Mouse (Mus musculus): ENCODE results near the gene Pdpk1. TPM values are rescaled to one million over a fixed set of nuclear protein-coding genes. Genes with fewer than 3 reads are reported as not detected.
"Not testable (repeated sequence)": the region's sequence is repeated elsewhere in the genome, so short reads cannot be mapped to it uniquely, and the experiment has no call there.

Gene Pdpk1
- polyA plus RNA-seq, 1 experiment from 2014 or later: 61.9 TPM

DNA sequence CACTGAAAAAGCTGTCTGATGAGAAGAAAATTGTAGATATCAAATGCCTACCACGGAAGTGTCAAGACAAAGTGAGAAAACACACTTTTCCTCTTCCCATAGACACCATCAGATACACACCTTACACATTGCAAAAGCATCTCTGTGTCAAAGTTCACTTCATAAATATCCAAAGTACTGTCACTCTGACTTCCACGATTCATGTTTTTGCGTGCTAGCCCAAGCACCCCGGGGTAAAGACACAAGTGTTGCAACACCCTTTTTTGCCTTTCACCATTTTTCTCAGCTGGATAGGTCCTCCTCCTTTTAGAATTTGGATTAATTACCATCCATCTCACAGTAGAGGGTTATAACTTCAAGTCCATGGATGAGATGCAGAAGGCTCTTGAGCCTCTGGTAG lies 10.8 kb downstream of the Pdpk1 start:
- Histone ChIP-seq H3K4me3 (peak overlapping the region; percentile 97), H3K4me1 (peaks cover 34% of the 10 kb centered on the region), H3K9ac (replicated peaks) (no peak overlapping the region), H3K9me3 (no peaks in the 10 kb centered on the region), H3K27me3 (no peaks in the 10 kb centered on the region), H3K4me2 (replicated peaks) (peak overlapping the region; percentile 95), H3K27ac (replicated peaks) (no peak overlapping the region), H3K36me3 (no peaks in the 10 kb centered on the region)
- no peak for ATAC-seq (replicated peaks)
- 91% methylated on average over 4 of the region's 4 CpGs for WGBS

DNA sequence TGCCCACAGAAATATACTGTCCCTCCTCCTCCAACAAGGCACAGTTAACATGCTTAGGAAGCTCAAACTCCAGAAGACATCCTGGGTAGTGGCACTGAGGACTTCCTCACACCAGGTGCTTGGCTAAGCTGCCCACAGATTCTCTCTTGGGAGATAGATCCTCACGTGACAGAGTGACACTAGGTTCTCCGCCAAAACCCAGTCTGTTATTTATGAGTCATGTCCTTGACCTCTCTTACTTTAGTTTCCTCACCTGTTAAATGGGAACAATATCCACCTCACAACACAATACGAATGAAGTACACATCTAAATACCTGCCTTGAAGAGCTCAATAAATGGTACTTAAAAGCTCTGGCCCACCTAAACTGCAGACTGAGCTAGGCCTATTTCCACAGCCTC lies 11.5 kb downstream of the Pdpk1 start:
- Histone ChIP-seq H3K9ac (replicated peaks) (no peak overlapping the region), H3K9me3 (no peaks in the 10 kb centered on the region), H3K4me3 (no peak overlapping the region), H3K4me1 (peaks cover 34% of the 10 kb centered on the region), H3K27ac (replicated peaks) (no peak overlapping the region), H3K27me3 (no peaks in the 10 kb centered on the region), H3K36me3 (no peaks in the 10 kb centered on the region), H3K4me2 (replicated peaks) (no peak overlapping the region)
- 84% methylated on average over 3 of the region's 3 CpGs for WGBS
- ATAC-seq (replicated peaks): no peak

DNA sequence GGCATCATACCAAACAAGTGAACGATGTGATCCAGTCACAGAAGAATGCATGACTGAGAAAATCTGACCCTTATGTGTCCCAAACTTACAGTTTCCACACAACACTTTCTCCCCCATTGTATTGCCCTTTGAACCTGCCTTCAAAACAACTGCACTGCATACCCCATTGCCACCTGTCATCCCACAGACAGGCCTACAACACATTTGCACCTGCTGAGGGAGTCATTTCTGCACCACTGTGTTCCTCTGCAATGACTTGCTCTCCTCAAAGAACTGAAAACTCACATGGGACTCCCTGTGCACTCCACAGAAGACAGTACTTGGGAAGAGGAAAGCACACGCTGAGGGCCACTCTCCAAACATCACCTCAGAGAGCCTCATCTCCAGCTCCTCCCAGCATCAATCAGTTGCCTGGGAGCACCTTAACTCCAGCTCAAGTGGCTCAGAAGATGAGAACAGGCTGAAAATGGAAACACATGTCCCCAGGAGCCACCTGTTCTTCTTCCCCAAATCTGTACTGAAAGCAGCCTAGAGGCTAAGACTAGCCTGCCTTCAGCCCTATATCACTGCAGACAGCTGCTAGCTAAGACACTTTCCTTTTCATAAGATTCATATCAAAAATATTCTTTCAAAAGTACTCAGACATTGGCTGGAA lies 13.4 kb downstream of the Pdpk1 start:
- no peaks in the 10 kb centered on the region for H3K36me3 ChIP-seq
- no peak overlapping the region for H3K4me2 ChIP-seq (replicated peaks)

DNA sequence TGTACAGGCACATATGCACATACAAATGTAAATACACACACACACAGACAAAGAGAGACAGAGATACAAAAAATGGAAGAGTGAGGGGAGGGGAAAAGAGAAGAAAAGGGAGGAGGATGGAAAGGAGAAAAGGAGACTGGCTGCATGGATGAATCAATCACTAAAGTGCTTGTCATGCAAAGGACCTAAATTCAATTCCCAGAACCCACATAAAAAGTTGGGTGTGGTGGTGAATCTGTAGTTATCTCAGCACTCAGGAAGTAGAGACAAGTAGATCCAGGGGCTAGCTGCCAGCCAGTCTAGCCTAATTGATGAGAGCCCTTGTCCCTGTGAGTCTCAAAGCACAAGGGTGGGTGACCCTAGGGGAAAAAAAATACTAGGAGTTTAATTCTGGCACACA lies 16.7 kb downstream of the Pdpk1 start:
- no peak overlapping the region for H3K4me3 ChIP-seq
- no peak overlapping the region for H3K4me2 ChIP-seq (replicated peaks)
- H3K36me3 ChIP-seq: no peaks in the 10 kb centered on the region
- 0 out of 2 replicates have a peak, but pooled peaks cover 8% of the 10 kb centered on the region for H3K4me1 ChIP-seq
- H3K9ac ChIP-seq (replicated peaks): no peak overlapping the region
- no peaks in the 10 kb centered on the region for H3K9me3 ChIP-seq
- no peak overlapping the region for H3K27ac ChIP-seq (replicated peaks)
- ATAC-seq (replicated peaks): no peak
- no peaks in the 10 kb centered on the region for H3K27me3 ChIP-seq

More for the DNA sequence above, 13.4 kb downstream of the Pdpk1 start:
- H3K27me3 ChIP-seq: no peaks in the 10 kb centered on the region
- no peaks in the 10 kb centered on the region for H3K9me3 ChIP-seq
- 81% methylated on average over 2 of the region's 2 CpGs for WGBS
- no peak for ATAC-seq (replicated peaks)
- H3K4me3 ChIP-seq: no peak overlapping the region
- H3K4me1 ChIP-seq: peaks cover 31% of the 10 kb centered on the region
- H3K9ac ChIP-seq (replicated peaks): no peak overlapping the region
- H3K27ac ChIP-seq (replicated peaks): no peak overlapping the region

DNA sequence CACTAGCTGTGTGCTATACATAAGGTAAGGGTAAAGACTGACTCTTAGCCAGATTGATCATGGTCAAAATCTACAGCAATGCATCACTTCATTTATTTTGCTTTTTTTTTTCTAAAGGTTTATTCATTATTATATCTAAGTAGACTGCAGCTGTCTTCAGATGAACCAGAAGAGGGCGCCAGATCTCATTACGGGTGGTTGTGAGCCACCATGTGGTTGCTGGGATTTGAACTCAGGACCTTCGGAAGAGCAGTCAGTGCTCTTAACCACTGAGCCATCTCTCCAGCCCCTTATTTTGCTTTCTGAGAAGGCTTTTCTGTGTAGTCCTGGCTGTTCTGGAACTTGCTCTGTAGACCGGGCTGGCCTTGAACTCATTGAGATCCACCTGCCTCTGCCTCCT lies 17.8 kb downstream of the Pdpk1 start:
- H3K36me3 ChIP-seq; H3K27ac ChIP-seq (replicated peaks); H3K9me3 ChIP-seq; H3K4me1 ChIP-seq; H3K9ac ChIP-seq (replicated peaks); H3K4me3 ChIP-seq; H3K4me2 ChIP-seq (replicated peaks); H3K27me3 ChIP-seq; ATAC-seq (replicated peaks): not testable (repeated sequence)
- WGBS: 92% methylated on average over 4 of the region's 4 CpGs

DNA sequence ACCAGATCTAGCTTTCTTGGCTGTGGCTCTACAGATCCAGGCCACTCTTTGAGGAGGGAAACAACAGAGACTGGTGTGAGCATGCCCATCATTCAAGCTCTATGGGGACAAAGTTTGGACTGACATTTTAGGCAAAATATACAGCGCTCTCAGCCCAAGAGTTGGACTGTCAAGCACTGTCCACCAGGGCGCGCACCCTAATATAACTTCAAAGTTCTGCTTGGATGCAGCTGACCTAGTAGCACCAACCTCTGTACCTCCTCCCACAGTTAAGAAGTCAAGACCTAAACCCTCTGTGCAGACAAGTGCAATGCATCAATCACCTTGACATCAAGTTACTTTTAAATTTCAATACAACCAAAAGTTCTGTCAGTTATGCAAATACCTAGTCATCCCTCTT lies 19.2 kb downstream of the Pdpk1 start:
- 91% methylated on average over 3 of the region's 3 CpGs for WGBS

DNA sequence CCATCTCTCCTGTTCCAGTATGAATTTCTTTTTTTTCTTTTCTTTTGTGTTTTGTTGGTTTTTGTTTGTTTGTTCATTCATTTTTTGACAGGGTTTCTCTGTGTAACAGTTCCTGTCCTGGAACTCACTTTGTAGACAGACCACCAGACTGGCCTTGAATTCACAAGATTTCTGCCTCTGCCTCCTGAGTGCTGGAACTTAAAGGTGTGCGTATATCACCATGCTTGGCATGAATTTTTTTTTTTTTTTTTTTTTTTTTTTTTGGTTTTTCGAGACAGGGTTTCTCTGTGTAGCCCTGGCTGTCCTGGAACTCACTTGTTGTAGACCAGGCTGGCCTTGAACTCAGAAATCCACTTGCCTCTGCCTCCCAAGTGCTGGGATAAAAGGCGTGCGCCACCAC lies 21.5 kb downstream of the Pdpk1 start:
- H3K27me3 ChIP-seq; H3K9ac ChIP-seq (replicated peaks); H3K4me3 ChIP-seq; H3K27ac ChIP-seq (replicated peaks); H3K4me2 ChIP-seq (replicated peaks); ATAC-seq (replicated peaks); H3K9me3 ChIP-seq; H3K4me1 ChIP-seq; H3K36me3 ChIP-seq: not testable (repeated sequence)
- 95% methylated on average over 4 of the region's 4 CpGs for WGBS

More for the DNA sequence above, 19.2 kb downstream of the Pdpk1 start:
- H3K36me3 ChIP-seq: no peaks in the 10 kb centered on the region
- no peak for ATAC-seq (replicated peaks)
- H3K9ac ChIP-seq (replicated peaks): no peak overlapping the region
- no peaks in the 10 kb centered on the region for H3K4me1 ChIP-seq
- no peaks in the 10 kb centered on the region for H3K9me3 ChIP-seq
- H3K4me3 ChIP-seq: no peak overlapping the region
- H3K27ac ChIP-seq (replicated peaks): no peak overlapping the region
- H3K4me2 ChIP-seq (replicated peaks): no peak overlapping the region
- H3K27me3 ChIP-seq: no peaks in the 10 kb centered on the region

DNA sequence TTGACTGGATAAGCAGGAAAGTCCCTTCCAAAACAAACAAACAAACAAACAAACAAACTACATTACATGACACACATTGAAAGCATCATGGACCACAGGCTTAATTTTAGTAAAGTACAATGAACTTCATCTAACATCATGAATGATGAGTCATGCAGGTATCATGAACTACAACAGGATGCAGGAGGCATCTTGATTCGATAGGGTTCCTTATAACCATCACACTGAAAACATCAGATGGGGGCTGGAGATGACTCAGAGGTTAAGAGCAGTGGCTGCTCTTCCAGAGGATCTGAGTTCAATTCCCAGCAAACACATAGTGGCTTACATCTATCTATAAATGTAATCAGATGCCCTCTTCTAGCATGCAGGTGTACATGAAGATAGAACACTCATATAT lies 23.1 kb downstream of the Pdpk1 start:
- no peak overlapping the region for H3K27ac ChIP-seq (replicated peaks)
- H3K27me3 ChIP-seq: no peaks in the 10 kb centered on the region
- H3K4me1 ChIP-seq: no peaks in the 10 kb centered on the region
- WGBS: 90% methylated on average over 1 of the region's 1 CpGs
- H3K4me3 ChIP-seq: no peak overlapping the region
- no peak overlapping the region for H3K9ac ChIP-seq (replicated peaks)
- no peak overlapping the region for H3K4me2 ChIP-seq (replicated peaks)
- no peak for ATAC-seq (replicated peaks)
- H3K9me3 ChIP-seq: no peaks in the 10 kb centered on the region
- no peaks in the 10 kb centered on the region for H3K36me3 ChIP-seq

DNA sequence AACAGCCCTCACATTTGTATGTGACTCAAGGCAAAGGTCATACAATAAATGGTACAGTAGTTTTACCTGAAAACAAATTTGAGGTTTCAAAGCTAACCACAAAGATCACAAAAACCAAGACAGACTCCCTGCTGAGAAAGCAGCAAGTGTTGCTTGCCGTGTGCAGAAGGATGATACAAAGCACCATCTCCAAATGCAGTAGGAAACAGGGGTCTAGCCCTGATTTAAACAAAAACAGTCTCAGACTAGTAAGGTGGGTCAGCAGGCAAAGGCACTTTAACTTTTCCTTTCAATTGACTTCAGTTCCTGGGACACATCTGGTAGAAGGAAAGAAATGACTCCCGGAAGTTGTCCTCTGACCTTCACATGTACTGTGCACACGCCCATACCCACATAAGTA lies 23.9 kb downstream of the Pdpk1 start:
- Histone ChIP-seq H3K27me3 (no peaks in the 10 kb centered on the region), H3K4me1 (no peaks in the 10 kb centered on the region), H3K9me3 (no peaks in the 10 kb centered on the region), H3K27ac (replicated peaks) (no peak overlapping the region), H3K9ac (replicated peaks) (no peak overlapping the region), H3K36me3 (no peaks in the 10 kb centered on the region), H3K4me2 (replicated peaks) (no peak overlapping the region), H3K4me3 (no peak overlapping the region)
- WGBS: 81% methylated on average over 3 of the region's 3 CpGs
- no peak for ATAC-seq (replicated peaks)

DNA sequence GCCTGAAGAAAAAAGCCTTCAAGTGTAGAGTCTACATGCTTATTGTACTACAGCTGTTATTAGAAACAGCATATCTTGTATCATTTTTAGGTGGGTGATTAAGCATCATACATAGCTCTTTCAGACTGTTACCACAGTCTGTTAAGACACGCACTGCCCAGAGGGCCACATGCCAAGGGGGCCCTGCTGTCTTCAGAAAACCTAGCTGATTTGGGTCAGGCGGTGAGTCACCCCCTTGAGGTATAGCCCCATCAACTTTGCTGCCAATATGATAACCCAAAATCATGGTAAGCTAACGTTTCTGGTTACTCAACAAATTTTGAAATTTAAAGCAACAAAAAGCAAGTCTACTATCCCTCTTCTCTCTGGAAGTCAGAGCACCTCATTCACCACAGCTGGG lies 31.3 kb downstream of the Pdpk1 start:
- H3K36me3 ChIP-seq: no peaks in the 10 kb centered on the region
- no peaks in the 10 kb centered on the region for H3K9me3 ChIP-seq
- no peak overlapping the region for H3K4me3 ChIP-seq
- H3K9ac ChIP-seq (replicated peaks): no peak overlapping the region
- no peak for ATAC-seq (replicated peaks)
- no peak overlapping the region for H3K4me2 ChIP-seq (replicated peaks)
- H3K27ac ChIP-seq (replicated peaks): no peak overlapping the region
- 86% methylated on average over 3 of the region's 3 CpGs for WGBS
- no peaks in the 10 kb centered on the region for H3K27me3 ChIP-seq
- peaks cover 7% of the 10 kb centered on the region; the same call in 1 of the 2 replicates for H3K4me1 ChIP-seq

DNA sequence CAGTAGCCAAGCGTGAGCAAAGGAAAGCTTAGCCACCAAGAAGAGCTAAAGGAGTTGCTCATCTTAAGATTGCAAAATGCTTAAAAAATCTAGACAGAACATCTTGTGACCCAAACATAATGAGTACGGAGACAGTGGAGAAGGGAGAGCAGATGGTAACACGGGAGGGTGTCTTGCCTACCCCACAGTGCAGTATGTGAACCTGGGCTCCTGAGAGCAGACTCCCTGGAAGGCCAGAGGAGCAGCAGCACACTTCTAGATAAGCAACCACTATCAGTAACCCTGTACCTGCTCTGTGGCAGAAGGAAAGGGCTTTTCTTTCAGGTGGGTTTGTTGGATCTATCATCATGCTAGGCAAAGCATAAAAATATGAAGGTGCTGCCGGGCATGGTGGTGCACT lies 37.7 kb downstream of the Pdpk1 start:
- no peak overlapping the region for H3K27ac ChIP-seq (replicated peaks)
- no peaks in the 10 kb centered on the region for H3K27me3 ChIP-seq
- no peak overlapping the region for H3K4me2 ChIP-seq (replicated peaks)
- WGBS: 82% methylated on average over 4 of the region's 4 CpGs
- H3K4me1 ChIP-seq: peaks cover 18% of the 10 kb centered on the region
- H3K36me3 ChIP-seq: peaks cover 2% of the 10 kb centered on the region; the same call in 1 of the 2 replicates
- H3K4me3 ChIP-seq: no peak overlapping the region
- H3K9ac ChIP-seq (replicated peaks): no peak overlapping the region
- no peaks in the 10 kb centered on the region for H3K9me3 ChIP-seq
- ATAC-seq (replicated peaks): no peak

DNA sequence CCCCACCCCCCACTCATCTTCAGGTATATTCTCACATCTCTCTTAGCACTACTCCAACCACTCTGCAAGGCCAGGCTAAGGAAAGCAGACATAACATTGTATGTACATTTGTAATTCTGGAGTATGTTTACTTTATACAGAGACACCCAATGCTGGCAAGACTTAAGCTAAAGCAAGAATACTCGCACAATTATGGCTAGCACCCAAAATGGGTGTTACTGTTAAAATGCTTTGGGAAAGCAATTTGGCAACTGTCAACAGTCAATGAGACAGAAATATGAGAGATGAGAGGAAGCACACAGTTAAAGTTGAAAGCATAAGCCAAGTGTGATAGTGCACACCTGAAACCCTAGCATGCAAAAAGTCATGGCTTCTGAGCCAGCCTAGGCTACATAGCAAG lies 39.5 kb downstream of the Pdpk1 start:
- Histone ChIP-seq H3K27me3 (no peaks in the 10 kb centered on the region), H3K9ac (replicated peaks) (no peak overlapping the region), H3K9me3 (no peaks in the 10 kb centered on the region), H3K4me2 (replicated peaks) (no peak overlapping the region), H3K4me1 (peaks cover 12% of the 10 kb centered on the region), H3K4me3 (no peak overlapping the region), H3K27ac (replicated peaks) (no peak overlapping the region), H3K36me3 (peaks cover 3% of the 10 kb centered on the region; the same call in 1 of the 2 replicates)
- whole genome bisulfite sequencing: 82% methylated on average over 1 of the region's 1 CpGs
- no peak for ATAC-seq (replicated peaks)

DNA sequence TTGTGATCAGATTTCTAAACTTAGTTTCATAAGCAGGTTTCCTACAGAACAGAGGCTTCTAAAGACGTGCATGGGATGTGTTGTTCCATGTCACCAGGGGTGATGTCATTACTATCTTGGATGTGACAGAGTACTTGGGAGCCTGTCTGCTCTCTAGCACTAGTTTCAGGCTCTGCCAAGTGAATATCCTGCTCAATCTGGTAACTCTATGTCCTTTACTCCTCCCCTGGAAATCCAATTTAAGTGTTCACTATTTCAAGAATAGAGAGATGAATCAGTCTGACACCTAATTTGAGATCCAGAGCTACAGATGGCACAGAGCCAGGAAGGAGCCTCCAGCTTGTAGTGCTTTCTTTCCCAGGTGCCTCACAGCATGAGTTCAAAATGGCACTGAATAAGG lies 41.8 kb downstream of the Pdpk1 start:
- Histone ChIP-seq H3K4me1 (peaks cover 11% of the 10 kb centered on the region; the same call in 1 of the 2 replicates), H3K27ac (replicated peaks) (no peak overlapping the region), H3K4me3 (no peak overlapping the region), H3K36me3 (peaks cover 17% of the 10 kb centered on the region), H3K27me3 (no peaks in the 10 kb centered on the region), H3K4me2 (replicated peaks) (no peak overlapping the region), H3K9me3 (no peaks in the 10 kb centered on the region), H3K9ac (replicated peaks) (no peak overlapping the region)
- ATAC-seq (replicated peaks): no peak
- 42% methylated on average over 1 of the region's 1 CpGs for WGBS

Measured in forebrain, embryonic 15.5 days (tissue).